Mouse (Mus musculus): Measurements from ENCODE around the gene Esr1. TPM values are rescaled to one million over a fixed set of nuclear protein-coding genes. Genes with fewer than 3 reads are reported as not detected.
"Not testable (repeated sequence)": the region's sequence is repeated elsewhere in the genome, so short reads cannot be mapped to it uniquely, and the experiment has no call there.

Esr1 gene
- polyA plus RNA-seq, 1 experiment, result 1.5 TPM

DNA sequence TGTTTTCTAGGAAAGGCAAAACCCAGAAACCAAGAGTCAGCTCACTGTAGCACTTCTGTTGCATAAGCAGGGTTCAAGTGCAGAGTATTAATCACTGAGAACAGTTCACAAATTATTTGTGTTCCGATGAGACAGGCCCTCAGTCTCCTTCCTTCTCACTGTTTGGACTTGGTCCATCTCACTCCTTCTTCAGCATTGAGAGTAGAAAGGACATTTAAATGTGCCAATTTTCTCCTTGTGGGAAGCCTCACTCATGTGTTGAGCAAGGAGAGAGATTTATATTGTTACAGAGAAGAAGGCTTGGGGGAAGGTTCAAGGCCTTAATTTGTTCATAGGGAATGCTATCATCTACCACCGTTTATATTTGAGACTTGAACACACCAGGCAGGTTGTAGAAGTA lies 6.6 kb downstream of the Esr1 start:
- 42% methylated on average over 2 of the region's 2 CpGs for WGBS
- peaks cover 5% of the 10 kb centered on the region; the same call in 1 of the 2 replicates for H3K4me1 ChIP-seq (ENCODE audit: control insufficient read depth, insufficient read depth, low read length)
- no peak for DNase-seq
- no peak overlapping the region for H3K4me3 ChIP-seq (replicated peaks; ENCODE audit: extremely low read depth, low read depth, low read length)
- TF ChIP-seq CTCF (IDR thresholded peaks at IDR 0.05; ENCODE audit: insufficient read depth, low read length) (no peak), POLR2A (IDR thresholded peaks at IDR 0.05; ENCODE audit: borderline replicate concordance, extremely low read depth, low read depth, low read length) (no peak)

DNA sequence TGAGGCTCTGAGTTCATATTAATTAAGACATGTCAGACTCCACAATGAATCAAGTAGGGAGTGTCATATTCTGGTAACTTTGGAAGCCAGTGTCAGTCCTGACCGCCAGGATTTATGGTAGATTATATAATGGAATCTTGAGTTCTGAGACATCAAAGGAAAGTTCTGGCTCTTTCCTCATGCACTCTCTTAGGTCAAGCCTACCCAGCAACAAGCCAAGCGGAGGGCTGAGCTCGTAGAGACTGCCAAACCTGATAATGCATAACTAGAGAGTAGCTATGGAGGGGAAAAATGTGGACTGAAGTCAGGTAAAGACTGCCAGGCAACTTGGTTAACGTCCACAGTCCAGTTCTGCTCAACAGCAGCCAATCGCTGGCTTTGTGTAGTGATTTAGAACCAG lies 7.3 kb downstream of the Esr1 start:
- H3K4me1 ChIP-seq (ENCODE audit: control insufficient read depth, insufficient read depth, low read length), result peaks cover 5% of the 10 kb centered on the region; the same call in 1 of the 2 replicates
- DNase-seq, result no peak
- 51% methylated on average over 5 of the region's 5 CpGs for WGBS
- TF ChIP-seq CTCF (IDR thresholded peaks at IDR 0.05; ENCODE audit: insufficient read depth, low read length), result no peak
- no peak for TF ChIP-seq POLR2A (IDR thresholded peaks at IDR 0.05; ENCODE audit: borderline replicate concordance, extremely low read depth, low read depth, low read length)
- H3K4me3 ChIP-seq (replicated peaks; ENCODE audit: extremely low read depth, low read depth, low read length), result no peak overlapping the region

DNA sequence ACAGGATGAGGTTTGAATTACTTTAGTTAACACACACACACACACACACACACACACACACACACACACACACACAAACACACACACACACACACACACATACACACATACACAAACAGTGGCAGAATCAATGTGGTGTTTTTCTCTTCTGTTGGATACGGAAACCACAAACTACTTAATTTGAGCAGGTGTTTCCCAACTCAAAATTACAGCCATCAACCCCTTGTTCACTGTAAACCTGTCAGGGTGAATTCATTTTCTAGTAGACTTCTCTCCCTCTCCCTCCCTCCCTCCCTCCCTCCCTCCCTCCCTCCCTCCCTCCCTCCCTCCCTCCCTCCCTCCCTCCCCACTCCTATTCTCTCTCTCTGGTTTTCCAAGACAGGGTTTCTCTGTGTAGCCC lies 8.0 kb downstream of the Esr1 start:
- H3K4me3 ChIP-seq (replicated peaks; ENCODE audit: extremely low read depth, low read depth, low read length); H3K4me1 ChIP-seq (ENCODE audit: control insufficient read depth, insufficient read depth, low read length); DNase-seq: not testable (repeated sequence)
- WGBS, result 86% methylated on average over 1 of the region's 1 CpGs

DNA sequence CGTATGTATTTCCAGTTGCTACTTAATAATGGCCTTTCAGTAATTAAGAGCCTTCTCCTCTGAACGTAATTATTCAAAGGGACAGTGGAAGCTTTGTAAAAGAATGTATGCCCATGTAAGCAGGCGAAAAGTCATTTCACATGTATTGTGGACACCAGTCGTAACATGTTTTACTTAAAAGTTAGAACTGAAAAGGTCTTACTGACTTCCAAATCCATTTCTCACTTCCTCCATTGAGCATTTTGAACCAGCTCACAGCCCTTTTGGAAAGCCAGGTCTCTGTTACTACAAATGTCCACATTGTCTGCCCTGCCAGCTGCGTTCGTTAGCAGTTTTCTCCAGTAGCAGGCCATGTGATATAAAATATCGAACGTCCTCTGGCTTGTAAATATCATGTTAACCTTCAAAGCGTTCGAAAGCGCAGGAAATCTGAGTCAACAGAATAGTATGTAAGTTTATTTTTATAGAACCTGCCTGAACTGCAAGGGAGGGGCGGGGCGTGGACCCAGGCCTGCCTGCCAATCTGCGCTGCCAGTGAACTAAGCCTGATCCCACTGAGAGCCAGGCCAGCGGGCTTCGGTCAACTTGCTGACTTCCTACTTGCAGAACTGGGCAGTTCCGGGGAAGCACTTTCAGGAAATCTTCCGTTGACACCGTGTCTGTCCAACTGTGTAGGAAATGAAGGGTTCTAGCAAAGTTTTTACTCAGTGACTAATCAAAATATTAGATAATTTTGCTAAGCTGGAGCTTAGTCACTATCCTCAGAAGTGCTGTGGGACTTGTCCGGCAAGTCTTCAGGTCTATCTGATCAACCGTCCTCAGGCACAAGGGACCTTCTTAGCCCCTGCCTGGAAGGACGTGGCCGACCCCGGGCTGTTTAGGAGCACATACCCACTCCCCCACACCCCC lies 9.5 kb downstream of the Esr1 start:
- TF ChIP-seq CTCF (IDR thresholded peaks at IDR 0.05; ENCODE audit: insufficient read depth, low read length) (no peak), POLR2A (IDR thresholded peaks at IDR 0.05; ENCODE audit: borderline replicate concordance, extremely low read depth, low read depth, low read length) (no peak)
- no peak for DNase-seq
- 44% methylated on average over 24 of the region's 24 CpGs for WGBS
- peaks cover 5% of the 10 kb centered on the region; the same call in 1 of the 2 replicates for H3K4me1 ChIP-seq (ENCODE audit: control insufficient read depth, insufficient read depth, low read length)
- no peak overlapping the region for H3K4me3 ChIP-seq (replicated peaks; ENCODE audit: extremely low read depth, low read depth, low read length)

DNA sequence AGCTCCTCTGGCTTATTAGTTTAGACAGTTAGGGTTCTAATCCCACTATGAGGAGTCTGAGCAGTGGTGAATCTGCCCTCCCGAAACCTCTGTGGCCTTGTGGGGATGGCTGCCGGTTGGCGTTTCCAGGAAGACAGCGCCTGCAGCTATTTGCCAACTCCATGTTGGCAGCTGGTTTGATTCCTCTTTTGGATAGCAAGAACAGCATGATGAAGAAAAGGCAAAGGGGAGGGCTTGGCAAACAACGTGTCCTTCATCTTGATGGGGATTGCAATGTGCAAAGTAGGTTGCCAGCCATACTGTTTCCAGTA lies 10.1 kb downstream of the Esr1 start:
- peaks cover 5% of the 10 kb centered on the region; the same call in 1 of the 2 replicates for H3K4me1 ChIP-seq (ENCODE audit: control insufficient read depth, insufficient read depth, low read length)
- no peak overlapping the region for H3K4me3 ChIP-seq (replicated peaks; ENCODE audit: extremely low read depth, low read depth, low read length)
- no peak for DNase-seq
- TF ChIP-seq CTCF (IDR thresholded peaks at IDR 0.05; ENCODE audit: insufficient read depth, low read length) (no peak), POLR2A (IDR thresholded peaks at IDR 0.05; ENCODE audit: borderline replicate concordance, extremely low read depth, low read depth, low read length) (no peak)
- 73% methylated on average over 5 of the region's 5 CpGs for WGBS

GRCm38 (mm10) chr10:4623319-4623718 lies 11.9 kb downstream of the Esr1 start:
- DNase-seq, result no peak
- Histone ChIP-seq H3K4me1 (ENCODE audit: control insufficient read depth, insufficient read depth, low read length) (peaks cover 5% of the 10 kb centered on the region; the same call in 1 of the 2 replicates), H3K4me3 (replicated peaks; ENCODE audit: extremely low read depth, low read depth, low read length) (no peak overlapping the region)
- TF ChIP-seq CTCF (IDR thresholded peaks at IDR 0.05; ENCODE audit: insufficient read depth, low read length) (no peak), POLR2A (IDR thresholded peaks at IDR 0.05; ENCODE audit: borderline replicate concordance, extremely low read depth, low read depth, low read length) (no peak)

DNA sequence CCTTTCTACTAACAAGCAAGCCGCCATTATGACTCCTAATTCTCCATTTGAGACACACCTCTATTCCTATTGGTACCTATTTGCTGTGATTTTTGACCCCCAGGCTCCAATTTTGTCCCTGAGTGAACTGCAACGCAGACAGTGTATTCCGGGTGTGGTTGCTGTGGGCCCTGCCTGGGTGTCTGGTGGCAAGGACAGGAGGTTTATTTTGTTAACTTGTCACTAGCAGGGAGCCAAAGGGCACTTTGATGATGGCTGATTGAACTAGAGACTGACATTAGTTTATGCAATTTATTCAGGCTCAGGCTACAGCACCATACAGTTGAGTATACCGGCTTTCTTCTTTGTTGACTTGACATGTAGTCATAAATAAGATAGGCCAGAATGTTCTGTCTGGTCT lies 13.2 kb downstream of the Esr1 start:
- H3K4me3 ChIP-seq (replicated peaks; ENCODE audit: extremely low read depth, low read depth, low read length), result no peak overlapping the region
- H3K4me1 ChIP-seq (ENCODE audit: control insufficient read depth, insufficient read depth, low read length), result peaks cover 5% of the 10 kb centered on the region; the same call in 1 of the 2 replicates
- no peak for DNase-seq
- WGBS, result 78% methylated on average over 4 of the region's 4 CpGs
- TF ChIP-seq POLR2A (IDR thresholded peaks at IDR 0.05; ENCODE audit: borderline replicate concordance, extremely low read depth, low read depth, low read length) (no peak), CTCF (IDR thresholded peaks at IDR 0.05; ENCODE audit: insufficient read depth, low read length) (no peak)

- 64% methylated on average over 6 of the region's 6 CpGs for whole genome bisulfite sequencing
- Histone ChIP-seq H3K4me1 (ENCODE audit: control insufficient read depth, insufficient read depth, low read length) (peaks cover 5% of the 10 kb centered on the region; the same call in 1 of the 2 replicates), H3K4me3 (replicated peaks; ENCODE audit: extremely low read depth, low read depth, low read length) (no peak overlapping the region)
- no peak for TF ChIP-seq POLR2A (IDR thresholded peaks at IDR 0.05; ENCODE audit: borderline replicate concordance, extremely low read depth, low read depth, low read length)
- TF ChIP-seq CTCF (IDR thresholded peaks at IDR 0.05; ENCODE audit: insufficient read depth, low read length), result no peak
- DNase-seq, result no peak
These were observed 13.9 kb downstream of the Esr1 start for GRCm38 (mm10) chr10:4625300-4625699.

DNA sequence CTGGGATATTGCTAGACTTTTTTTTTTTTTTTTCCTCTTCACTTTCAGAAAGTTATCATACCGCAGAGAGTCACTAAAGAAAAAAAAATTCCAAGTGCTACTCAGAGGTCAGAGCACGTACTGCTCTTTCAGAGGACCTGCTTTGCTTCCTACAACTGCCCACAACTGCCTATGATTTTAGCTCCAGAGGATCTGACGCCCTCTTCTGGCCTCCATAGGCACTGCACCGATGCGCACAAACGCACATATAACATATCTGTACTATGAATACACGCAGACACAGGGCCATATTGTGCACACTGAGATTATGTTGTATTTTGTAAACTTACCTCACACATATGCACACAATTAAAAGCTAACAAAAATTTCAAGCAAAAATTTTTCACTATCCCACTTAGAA lies 15.0 kb downstream of the Esr1 start:
- TF ChIP-seq POLR2A (IDR thresholded peaks at IDR 0.05; ENCODE audit: borderline replicate concordance, extremely low read depth, low read depth, low read length) (no peak), CTCF (IDR thresholded peaks at IDR 0.05; ENCODE audit: insufficient read depth, low read length) (0 out of 2 replicates have a peak, but pooled peaks have one; percentile 14)

DNA sequence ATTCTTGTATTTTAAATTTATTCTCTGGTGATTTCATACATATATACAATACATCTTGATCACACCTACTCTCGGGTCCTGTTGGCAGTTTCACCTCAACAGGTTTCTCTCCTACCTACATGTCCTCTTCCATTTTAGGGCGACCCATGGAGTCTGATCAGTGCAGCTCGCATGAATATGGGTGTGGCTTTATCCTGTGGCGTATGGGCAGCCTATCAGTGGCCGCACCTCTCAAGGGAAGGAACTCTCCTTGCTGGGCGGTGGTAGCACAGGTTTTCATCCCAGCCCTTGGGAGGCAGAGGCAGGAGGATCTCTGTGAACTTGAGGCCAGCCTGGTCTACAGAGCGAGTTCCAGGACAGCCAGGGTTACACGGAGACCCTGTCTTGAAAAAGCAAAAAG lies 15.6 kb downstream of the Esr1 start:
- TF ChIP-seq CTCF (IDR thresholded peaks at IDR 0.05; ENCODE audit: insufficient read depth, low read length) (no peak), POLR2A (IDR thresholded peaks at IDR 0.05; ENCODE audit: borderline replicate concordance, extremely low read depth, low read depth, low read length) (no peak)
- Histone ChIP-seq H3K4me3 (replicated peaks; ENCODE audit: extremely low read depth, low read depth, low read length) (no peak overlapping the region), H3K4me1 (ENCODE audit: control insufficient read depth, insufficient read depth, low read length) (no peaks in the 10 kb centered on the region)
- 80% methylated on average over 8 of the region's 8 CpGs for WGBS
- DNase-seq, result no peak

More for the DNA sequence above, 15.0 kb downstream of the Esr1 start:
- 77% methylated on average over 7 of the region's 7 CpGs for WGBS
- Histone ChIP-seq H3K4me1 (ENCODE audit: control insufficient read depth, insufficient read depth, low read length) (peaks cover under 1% of the 10 kb centered on the region; the same call in 1 of the 2 replicates), H3K4me3 (replicated peaks; ENCODE audit: extremely low read depth, low read depth, low read length) (no peak overlapping the region)
- no peak for DNase-seq
